Mouse (Mus musculus): ENCODE measurements at regions not wholly inside any gene's neighbourhood (a gene's known extent, or its start where the extent isn't known, plus 50 kb on each side); places are given as distances from the start of the nearest gene placed in this dataset.

DNA sequence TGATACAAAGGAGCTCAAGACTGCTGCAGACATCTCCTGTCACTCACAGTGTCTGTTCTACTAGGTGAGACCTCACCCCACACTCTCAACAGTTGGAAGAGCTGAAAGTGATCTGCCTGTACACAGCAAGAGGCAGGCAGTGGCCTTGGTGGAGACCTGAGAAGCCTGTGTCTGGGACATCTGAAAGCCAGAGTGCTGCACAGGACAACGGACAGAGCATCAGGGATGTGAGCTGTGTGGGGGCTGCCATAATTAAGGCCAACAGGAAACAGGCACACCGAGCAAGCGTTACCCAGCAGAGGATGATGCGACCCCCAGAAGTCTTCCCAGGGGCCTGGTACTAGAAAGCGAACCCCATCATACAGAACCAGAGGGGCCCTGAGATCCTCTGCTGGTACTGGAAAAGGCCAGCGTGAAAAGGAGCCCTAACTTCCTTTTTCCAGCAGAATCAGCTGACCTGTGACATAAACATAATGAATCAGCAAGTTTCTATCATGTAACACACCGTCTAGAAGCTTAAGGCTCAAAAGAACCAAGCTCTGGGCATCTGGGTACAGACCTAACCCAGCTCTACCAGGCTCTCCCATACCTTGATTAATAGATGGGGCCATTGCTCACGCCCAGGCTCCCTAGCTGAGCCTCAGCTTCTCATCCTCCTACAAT, 105.7 kb downstream of the Plxna1 start:
- TF ChIP-seq POLR2A (IDR thresholded peaks at IDR 0.05; ENCODE audit: insufficient read depth, low read depth, low read length): no peak
- no peak for TF ChIP-seq CTCF (IDR thresholded peaks at IDR 0.05)
